Mouse (Mus musculus) kidney, embryonic 16.5 days (tissue): ENCODE results near the gene Rbm42. TPM values are rescaled to one million over a fixed set of nuclear protein-coding genes. Genes with fewer than 3 reads are reported as not detected.
A peak's percentile ranks its signal among the peaks of the same experiment; 100 is the strongest.

ENCODE experiments used
- ATAC-seq: fragments of 200-750 bp; cut with Nextera tagmentation; 2 replicates; pipeline ENCODE4 v1.8.0; 2017; ENCODE audit warnings: moderate TSS enrichment; ENCODE audit not compliant: low FRiP score, low TSS enrichment
- H3K27ac ChIP-seq: fragments of 300-500 bp; sonication (generic); 2 replicates; pipeline ENCODE4 v1.5.1; 2014; ENCODE audit warnings: low read length
- H3K27me3 ChIP-seq: fragments of 300-500 bp; sonication (generic); 2 replicates; pipeline ENCODE4 v1.6.1; 2014; ENCODE audit warnings: low read length, control low read depth, mixed read lengths; ENCODE audit not compliant: insufficient read depth
- H3K36me3 ChIP-seq: fragments of 300-500 bp; sonication (generic); 2 replicates; pipeline ENCODE4 v1.6.1; 2014; ENCODE audit warnings: low read length, control low read depth, mixed read lengths; ENCODE audit not compliant: insufficient read depth
- H3K4me1 ChIP-seq: fragments of 300-500 bp; sonication (generic); 2 replicates; pipeline ENCODE4 v1.6.1; 2014; ENCODE audit warnings: low read length, control low read depth, mixed read lengths; ENCODE audit not compliant: insufficient read depth
- H3K4me2 ChIP-seq: fragments of 300-500 bp; sonication (generic); replicated peaks from 2 replicates; pipeline ENCODE4 v1.6.1; 2014; ENCODE audit warnings: low read depth, low read length
- H3K4me3 ChIP-seq: fragments of 300-500 bp; sonication (generic); 2 replicates; pipeline ENCODE4 v1.5.1; 2014; ENCODE audit warnings: mild to moderate bottlenecking, low read length
- H3K9ac ChIP-seq: fragments of 300-500 bp; sonication (generic); replicated peaks from 2 replicates; pipeline ENCODE4 v1.6.1; 2014; ENCODE audit warnings: low read length
- H3K9me3 ChIP-seq: fragments of 300-500 bp; sonication (generic); 2 replicates; pipeline ENCODE4 v1.6.1; 2016; ENCODE audit warnings: low read length, control low read depth
- WGBS: fragments of 180-500 bp; shearing (Covaris S2); extraction: QIAGEN DNeasy Blood & Tissue Kit; methylation state at CpG from one replicate; pipeline ENCODE4 v1.1.7; 2014; 5-methylcytosine and 5-hydroxymethylcytosine counted together
- polyA plus RNA-seq: library from polyadenylated mRNA; unstranded; fragments of >200 nt; fragmentation: Nextera tagmentation; extraction: Ambion mirVana; gene quantifications from 2 replicates; pipeline ENCODE4 v1.2.1, GENCODE M21; 2015

Rbm42 gene
- polyA plus RNA-seq = 111 and 119 TPM in 2 replicates

DNA sequence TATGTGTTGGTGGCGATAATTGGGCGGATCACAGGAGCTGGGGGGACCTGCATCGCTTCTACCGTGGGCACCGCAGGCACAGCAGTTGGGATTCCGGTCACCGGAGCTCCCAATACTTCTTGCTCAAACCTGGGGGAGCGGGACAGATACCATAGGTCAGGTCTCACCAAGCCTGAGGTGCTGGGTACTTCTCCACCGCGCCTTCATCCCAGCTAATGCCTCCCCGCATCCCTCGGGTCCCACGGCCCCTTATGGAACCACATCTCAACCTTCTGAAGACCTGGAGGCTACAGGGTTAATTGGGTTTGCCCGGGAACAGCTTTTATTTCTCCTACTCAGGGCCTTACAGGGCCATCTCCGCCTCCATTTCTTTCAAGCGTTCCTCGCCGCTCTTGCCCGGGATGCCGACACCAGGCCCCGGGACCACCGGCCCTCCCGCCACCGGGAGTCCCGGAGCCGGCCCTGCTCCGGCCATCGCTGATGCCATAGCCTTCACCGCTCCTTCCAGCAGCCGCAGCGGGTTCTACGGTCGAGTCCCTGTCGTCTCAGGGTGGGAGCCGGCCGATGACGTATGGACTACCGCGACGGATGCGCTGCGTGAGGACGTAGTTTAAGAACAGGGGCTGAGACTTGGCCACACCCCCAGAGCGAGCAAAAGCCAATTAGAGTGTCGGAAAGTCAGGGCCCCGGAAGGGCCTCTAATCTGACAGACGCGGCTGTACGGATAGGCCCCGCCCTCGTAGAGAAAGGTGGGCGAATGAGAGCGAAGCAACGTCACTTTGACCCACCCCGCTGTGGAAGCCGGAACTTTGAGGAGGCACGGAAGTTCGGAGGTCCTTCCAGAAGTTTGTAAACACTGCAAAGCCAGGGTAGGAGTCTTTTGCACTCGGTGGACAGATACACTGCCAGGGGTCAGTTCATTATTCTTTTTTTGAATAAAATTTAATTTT lies at the start of gene Rbm42:
TSS of gene Rbm42 (minus strand) at position 727 of the 950 bp plus-strand sequence.
- WGBS = 1% methylated on average over 59 of the region's 59 CpGs
- peaks cover 41% of the 10 kb centered on the region for H3K36me3 ChIP-seq

DNA sequence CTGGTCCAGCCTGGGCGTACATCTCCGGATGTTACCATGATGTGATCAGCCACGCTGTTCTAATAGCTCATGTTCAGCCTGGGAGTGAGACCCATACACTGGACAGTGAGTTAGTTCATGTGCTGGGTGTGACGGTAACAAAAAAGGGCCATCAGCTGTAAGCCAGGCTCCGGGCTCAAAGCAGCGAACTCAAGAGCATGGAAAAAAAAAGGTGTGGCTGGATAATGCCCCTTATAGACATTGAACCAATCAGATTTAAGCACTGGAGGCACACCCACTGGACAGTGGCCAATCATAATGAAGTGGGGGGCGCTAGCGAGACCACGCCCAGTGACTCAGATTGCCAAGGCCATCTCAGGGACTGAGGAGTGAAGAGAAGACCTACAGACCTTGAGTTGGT lies 48.5 kb upstream of the Rbm42 start, which contains the start of gene 2200002J24Rik:
TSS of gene 2200002J24Rik (plus strand) at position 338 of the 400 bp plus-strand sequence.
- Histone ChIP-seq H3K36me3 (no peaks in the 10 kb centered on the region), H3K9ac (no peak within 1 kb of the TSS), H3K4me1 (no peaks in the 10 kb centered on the region), H3K27me3 (no peaks in the 10 kb centered on the region), H3K27ac (no peak within 1 kb of the TSS), H3K4me2 (no peak within 1 kb of the TSS), H3K9me3 (no peaks in the 10 kb centered on the region), H3K4me3 (no peak within 1 kb of the TSS)
- ATAC-seq = no peak
- 41% methylated on average over 9 of the region's 9 CpGs for WGBS

More for the DNA sequence above, at the start of gene Rbm42:
- Histone ChIP-seq H3K4me2 (peak within 1 kb of the TSS; percentile 98), H3K4me1 (peaks cover 11% of the 10 kb centered on the region), H3K4me3 (peak within 1 kb of the TSS; percentile 100), H3K9ac (peak within 1 kb of the TSS; percentile 99), H3K27ac (peak within 1 kb of the TSS; percentile 63), H3K9me3 (no peaks in the 10 kb centered on the region), H3K27me3 (no peaks in the 10 kb centered on the region)
- ATAC-seq = peak; percentile 99

DNA sequence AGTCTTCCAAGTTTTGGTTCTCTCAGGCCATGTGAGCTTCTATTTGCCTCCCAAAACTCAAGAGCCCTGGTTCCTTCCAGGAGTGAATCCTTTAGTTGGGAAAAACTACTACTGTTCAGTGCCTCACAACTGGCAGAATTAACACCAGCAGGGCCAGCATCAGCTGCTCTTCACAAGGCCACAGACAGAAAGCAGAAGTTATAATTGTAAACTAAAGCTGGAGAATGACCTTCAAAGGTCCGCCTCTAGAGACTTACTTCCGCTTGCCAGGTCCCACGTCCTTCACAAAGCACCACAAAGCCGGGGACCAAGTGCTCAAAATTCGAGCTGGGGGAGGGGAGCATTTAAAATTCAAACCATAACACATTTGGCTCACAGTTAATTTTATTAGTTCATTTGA lies 48.0 kb upstream of the Rbm42 start:
- H3K4me3 ChIP-seq = no peak overlapping the region
- no peaks in the 10 kb centered on the region for H3K9me3 ChIP-seq
- H3K36me3 ChIP-seq = no peaks in the 10 kb centered on the region
- ATAC-seq = no peak
- 66% methylated on average over 5 of the region's 5 CpGs for WGBS
- H3K9ac ChIP-seq = no peak overlapping the region
- H3K4me2 ChIP-seq = no peak overlapping the region
- H3K27me3 ChIP-seq = no peaks in the 10 kb centered on the region
- no peaks in the 10 kb centered on the region for H3K4me1 ChIP-seq
- no peak overlapping the region for H3K27ac ChIP-seq

DNA sequence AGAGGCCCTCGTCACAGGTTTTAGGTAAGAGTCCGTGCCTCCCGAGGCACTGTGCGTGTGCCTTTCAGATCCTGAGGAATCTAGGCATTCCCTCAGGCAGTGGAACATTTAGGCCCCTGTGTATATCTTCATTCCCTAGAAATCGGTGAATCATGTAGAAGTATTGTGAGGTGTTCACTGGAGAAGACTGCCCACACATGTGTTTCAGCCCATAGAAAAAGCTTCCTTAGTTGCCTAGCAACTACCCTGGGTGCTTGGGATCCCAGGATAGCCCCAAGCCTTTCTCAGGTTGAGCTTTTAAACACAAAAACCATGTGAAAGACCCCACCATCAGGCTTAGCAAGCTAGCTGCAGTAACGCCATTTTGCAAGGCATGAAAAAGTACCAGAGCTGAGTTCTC lies 38.2 kb upstream of the Rbm42 start:
- Histone ChIP-seq H3K9ac (no peak overlapping the region), H3K27ac (peak overlapping the region; percentile 12; the same call in 1 of the 2 replicates), H3K4me1 (0 out of 2 replicates have a peak, but pooled peaks cover 4% of the 10 kb centered on the region), H3K4me3 (no peak overlapping the region), H3K27me3 (peaks cover 16% of the 10 kb centered on the region; the same call in 1 of the 2 replicates), H3K4me2 (no peak overlapping the region), H3K36me3 (no peaks in the 10 kb centered on the region), H3K9me3 (no peaks in the 10 kb centered on the region)
- 0 out of 2 replicates have a peak, but pooled peaks have one; percentile 19 for ATAC-seq
- WGBS = 71% methylated on average over 6 of the region's 6 CpGs

DNA sequence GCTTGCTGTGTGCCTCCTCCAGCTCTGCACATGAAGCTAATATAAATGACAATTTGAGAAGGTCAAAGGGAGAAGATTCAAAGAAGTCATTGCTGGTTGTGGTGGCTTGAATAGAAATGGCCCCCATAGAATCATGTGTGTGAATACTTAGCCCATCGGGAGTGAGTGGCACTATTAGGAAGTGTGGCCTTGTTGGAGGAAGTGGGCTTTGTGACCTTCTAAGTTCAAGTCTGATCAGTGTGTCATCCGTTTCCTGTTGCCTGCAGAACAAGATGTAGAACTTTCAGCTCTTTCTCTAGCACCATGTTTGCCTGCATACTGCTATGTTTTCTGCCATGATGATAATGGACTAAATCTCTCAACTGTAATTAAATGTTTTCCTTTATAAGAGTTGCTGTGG lies 33.3 kb upstream of the Rbm42 start:
- 69% methylated on average over 2 of the region's 2 CpGs for WGBS
- Histone ChIP-seq H3K27ac (no peak overlapping the region), H3K4me3 (no peak overlapping the region), H3K4me2 (no peak overlapping the region), H3K9me3 (peaks cover 2% of the 10 kb centered on the region; the same call in 1 of the 2 replicates), H3K27me3 (peaks cover 16% of the 10 kb centered on the region; the same call in 1 of the 2 replicates), H3K36me3 (no peaks in the 10 kb centered on the region), H3K4me1 (0 out of 2 replicates have a peak, but pooled peaks cover 4% of the 10 kb centered on the region), H3K9ac (no peak overlapping the region)
- no peak for ATAC-seq

DNA sequence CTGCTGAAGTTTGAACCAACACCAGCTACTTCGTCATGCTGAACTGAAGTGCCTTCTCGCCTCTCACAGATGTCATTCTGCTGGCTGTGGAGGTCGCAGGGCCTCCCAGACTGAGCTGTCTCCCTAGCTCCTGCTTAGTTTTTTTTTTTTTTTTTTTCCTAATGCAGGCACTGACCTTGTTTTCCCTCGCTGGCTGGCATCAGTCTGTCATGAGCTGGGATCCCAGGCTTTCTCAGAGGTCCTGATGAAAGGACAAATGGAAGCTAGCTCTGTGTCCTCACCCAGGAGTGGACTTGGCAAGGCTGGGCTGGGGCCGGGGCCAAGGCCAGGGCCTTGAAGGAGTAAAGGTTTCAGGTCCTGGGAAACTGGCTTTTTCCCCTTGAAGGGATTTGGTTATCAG lies 31.8 kb upstream of the Rbm42 start:
- H3K36me3 ChIP-seq = no peaks in the 10 kb centered on the region
- peaks cover 4% of the 10 kb centered on the region; the same call in 1 of the 2 replicates for H3K9me3 ChIP-seq
- H3K4me1 ChIP-seq = no peaks in the 10 kb centered on the region
- H3K27me3 ChIP-seq = peaks cover 3% of the 10 kb centered on the region; the same call in 1 of the 2 replicates
- no peak overlapping the region for H3K4me2 ChIP-seq
- no peak overlapping the region for H3K27ac ChIP-seq
- ATAC-seq = no peak
- 44% methylated on average over 5 of the region's 5 CpGs for WGBS
- H3K9ac ChIP-seq = no peak overlapping the region
- H3K4me3 ChIP-seq = no peak overlapping the region

DNA sequence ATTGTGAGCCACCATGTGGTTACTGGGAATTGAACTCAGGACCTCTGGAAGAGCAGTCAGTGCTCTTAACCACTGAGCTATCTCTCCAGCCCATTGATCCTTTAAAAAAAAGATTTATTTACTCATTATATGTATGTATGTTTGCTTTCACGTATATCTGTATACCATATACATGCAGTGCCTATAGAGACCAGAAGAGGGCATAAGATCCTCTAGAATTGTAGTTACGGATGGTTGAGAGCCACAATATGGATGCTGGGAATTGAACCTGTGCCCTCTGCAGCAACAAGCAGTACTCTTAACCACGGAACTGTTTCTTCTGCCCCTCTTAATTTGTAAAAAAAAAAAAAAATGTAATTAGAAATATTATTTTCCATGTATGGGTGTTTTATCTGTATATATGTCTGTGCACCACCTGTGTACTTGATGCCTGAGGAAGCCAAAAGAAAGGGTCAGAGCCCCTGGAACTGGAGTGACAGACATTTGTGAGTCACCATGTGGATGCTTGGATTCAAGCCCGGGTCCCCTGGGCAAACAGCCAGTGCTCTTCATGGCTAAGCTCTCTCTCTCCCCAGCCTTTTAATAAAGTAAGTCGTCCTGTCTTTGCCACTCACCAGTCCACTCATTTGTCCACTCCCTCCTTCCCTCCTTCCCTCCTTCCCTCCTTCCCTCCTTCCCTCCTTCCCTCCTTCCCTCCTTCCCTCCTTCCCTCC lies 28.3 kb upstream of the Rbm42 start:
- Histone ChIP-seq H3K4me3 (no peak overlapping the region), H3K4me2 (no peak overlapping the region), H3K9ac (no peak overlapping the region), H3K27ac (no peak overlapping the region), H3K36me3 (no peaks in the 10 kb centered on the region), H3K4me1 (no peaks in the 10 kb centered on the region), H3K9me3 (peaks cover 4% of the 10 kb centered on the region; the same call in 1 of the 2 replicates), H3K27me3 (no peaks in the 10 kb centered on the region)
- no peak for ATAC-seq
- 64% methylated on average over 5 of the region's 5 CpGs for WGBS

DNA sequence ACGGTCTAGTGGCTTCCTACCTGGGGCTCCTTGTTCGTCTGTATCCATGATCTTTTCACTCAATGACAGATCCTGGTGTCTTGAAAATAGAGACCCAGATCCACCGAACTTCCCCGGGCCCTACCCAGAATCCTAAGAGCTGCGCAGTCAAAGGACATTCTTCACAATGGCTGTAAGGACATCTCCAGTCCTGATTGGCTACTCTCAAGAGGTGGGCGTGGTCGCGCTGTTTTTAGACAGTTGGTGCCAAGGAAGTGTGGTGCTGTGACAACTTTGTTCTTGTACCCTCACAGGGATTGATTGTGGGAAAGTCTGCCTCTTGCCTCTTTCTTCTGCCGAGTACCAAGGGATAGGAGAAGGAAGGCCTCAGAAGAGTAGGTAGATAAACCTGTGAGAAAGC lies 21.4 kb upstream of the Rbm42 start, which contains the start of gene Pmis2:
TSS of gene Pmis2 (minus strand) at position 126 of the 400 bp plus-strand sequence.
- no peaks in the 10 kb centered on the region for H3K27me3 ChIP-seq
- no peak within 1 kb of the TSS for H3K27ac ChIP-seq
- 75% methylated on average over 9 of the region's 9 CpGs for WGBS
- H3K4me2 ChIP-seq = no peak within 1 kb of the TSS
- no peak for ATAC-seq
- H3K36me3 ChIP-seq = no peaks in the 10 kb centered on the region
- H3K4me3 ChIP-seq = no peak within 1 kb of the TSS
- no peak within 1 kb of the TSS for H3K9ac ChIP-seq
- no peaks in the 10 kb centered on the region for H3K9me3 ChIP-seq
- H3K4me1 ChIP-seq = no peaks in the 10 kb centered on the region

DNA sequence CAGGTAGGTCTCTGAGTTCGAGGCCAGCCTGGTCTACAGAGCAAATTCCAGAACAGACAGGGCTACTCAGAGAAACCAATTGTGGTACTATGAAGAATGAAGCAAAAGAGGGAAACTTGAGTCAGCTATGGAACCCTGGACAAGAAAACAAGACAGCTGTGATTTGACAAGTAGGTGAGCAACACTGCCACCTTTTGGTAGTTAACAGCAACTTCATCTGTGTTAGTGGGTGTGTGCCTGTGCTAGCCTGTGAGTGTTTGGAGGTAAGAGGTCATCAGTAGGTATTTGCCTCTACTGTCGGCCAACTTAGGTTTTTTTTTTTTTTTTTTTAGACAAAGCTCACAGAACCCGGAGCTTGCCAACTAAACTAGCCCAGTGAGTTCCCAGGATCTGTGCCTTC lies 19.1 kb upstream of the Rbm42 start:
- Histone ChIP-seq H3K4me1 (peaks cover 4% of the 10 kb centered on the region; the same call in 1 of the 2 replicates), H3K27ac (no peak overlapping the region), H3K4me2 (no peak overlapping the region), H3K9me3 (no peaks in the 10 kb centered on the region), H3K4me3 (no peak overlapping the region), H3K9ac (no peak overlapping the region), H3K27me3 (no peaks in the 10 kb centered on the region), H3K36me3 (no peaks in the 10 kb centered on the region)
- ATAC-seq = no peak
- 42% methylated on average over 3 of the region's 3 CpGs for WGBS
